Mouse (Mus musculus) erythroblast, adult 5-6 weeks (primary cell): ENCODE results near the gene Dnase1. TPM values are rescaled to one million over a fixed set of nuclear protein-coding genes. Genes with fewer than 3 reads are reported as not detected.

Experiments
- total RNA-seq, 2 experiments: library from RNA; stranded (forward) in 1 of 2; stranded (reverse) in 1 of 2; fragments of 150-400 nt in 1 of 2; fragments of 200-764, 138-1000 nt in 1 of 2; gene quantifications; 2 replicates each; pipeline versions ENCODE4 v1.2.3 to v1.2.4; 2015 to 2017; ENCODE audit warnings: low replicate concordance in 2 of 2

The Dnase1 gene
- total RNA-seq, 2 experiments from 2014 or later: not detected

Other genes starting within 250 kb of the Dnase1 start
- gene Olfr15, start 206.1 kb upstream of the Dnase1 start, total RNA-seq (2015; ENCODE audit: low replicate concordance): not detected in 2 replicates
- gene Olfr15, start 206.1 kb upstream of the Dnase1 start, total RNA-seq (2017; ENCODE audit: low replicate concordance): 0.43 TPM in 1 of 2 replicates, not detected in the other
- gene Zfp174, start 189.7 kb upstream of the Dnase1 start, total RNA-seq (2015; ENCODE audit: low replicate concordance): 0.21 TPM in 1 of 2 replicates, not detected in the other
- 0.28 TPM in 1 of 2 replicates, not detected in the other for gene Zfp174, start 189.7 kb upstream of the Dnase1 start, total RNA-seq (2017; ENCODE audit: low replicate concordance)
- 28.0 and 33.8 TPM in 2 replicates for gene Naa60, start 164.6 kb upstream of the Dnase1 start, total RNA-seq (2015; ENCODE audit: low replicate concordance)
- gene Naa60, start 164.6 kb upstream of the Dnase1 start, total RNA-seq (2017; ENCODE audit: low replicate concordance): 22.7 and 25.8 TPM in 2 replicates
- gene Zfp597, start 152.4 kb upstream of the Dnase1 start, total RNA-seq (2015; ENCODE audit: low replicate concordance): 2.7 and 9.8 TPM in 2 replicates
- 3.7 and 4.0 TPM in 2 replicates for gene Zfp597, start 152.4 kb upstream of the Dnase1 start, total RNA-seq (2017; ENCODE audit: low replicate concordance)
- not detected in 2 replicates for gene Gm20695, start 152.3 kb upstream of the Dnase1 start, total RNA-seq (2015; ENCODE audit: low replicate concordance)
- gene Gm20695, start 152.3 kb upstream of the Dnase1 start, total RNA-seq (2017; ENCODE audit: low replicate concordance): 0.68 TPM in 1 of 2 replicates, not detected in the other
- not detected in 2 replicates for gene 1700037C18Rik, start 128.3 kb upstream of the Dnase1 start, total RNA-seq (2015; ENCODE audit: low replicate concordance)
- not detected in 2 replicates for gene 1700037C18Rik, start 128.3 kb upstream of the Dnase1 start, total RNA-seq (2017; ENCODE audit: low replicate concordance)
- gene Cluap1, start 128.1 kb upstream of the Dnase1 start, total RNA-seq (2015; ENCODE audit: low replicate concordance): 4.4 and 4.8 TPM in 2 replicates
- 3.6 and 7.0 TPM in 2 replicates for gene Cluap1, start 128.1 kb upstream of the Dnase1 start, total RNA-seq (2017; ENCODE audit: low replicate concordance)
- gene Nlrc3, start 60.3 kb upstream of the Dnase1 start, total RNA-seq (2015; ENCODE audit: low replicate concordance): 0.42 TPM in 1 of 2 replicates, not detected in the other
- gene Nlrc3, start 60.3 kb upstream of the Dnase1 start, total RNA-seq (2017; ENCODE audit: low replicate concordance): 0.56 TPM in 1 of 2 replicates, not detected in the other
- 16.7 and 28.2 TPM in 2 replicates for gene Slx4, start 33.2 kb upstream of the Dnase1 start, total RNA-seq (2015; ENCODE audit: low replicate concordance)
- gene Slx4, start 33.2 kb upstream of the Dnase1 start, total RNA-seq (2017; ENCODE audit: low replicate concordance): 14.1 and 17.3 TPM in 2 replicates
- 14.6 and 15.0 TPM in 2 replicates for gene Trap1, start 40.9 kb downstream of the Dnase1 start, total RNA-seq (2015; ENCODE audit: low replicate concordance)
- 13.5 and 17.7 TPM in 2 replicates for gene Trap1, start 40.9 kb downstream of the Dnase1 start, total RNA-seq (2017; ENCODE audit: low replicate concordance)
- 52.0 and 61.3 TPM in 2 replicates for gene Crebbp, start 177.1 kb downstream of the Dnase1 start, total RNA-seq (2015; ENCODE audit: low replicate concordance)
- 88.4 and 209 TPM in 2 replicates for gene Crebbp, start 177.1 kb downstream of the Dnase1 start, total RNA-seq (2017; ENCODE audit: low replicate concordance)